Mouse (Mus musculus): ENCODE data around the gene Cfap61. TPM values are rescaled to one million over a fixed set of nuclear protein-coding genes. Genes with fewer than 3 reads are reported as not detected.

Gene Cfap61
- polyA plus RNA-seq, 1 experiment from 2014 or later, result 0.16 TPM

DNA sequence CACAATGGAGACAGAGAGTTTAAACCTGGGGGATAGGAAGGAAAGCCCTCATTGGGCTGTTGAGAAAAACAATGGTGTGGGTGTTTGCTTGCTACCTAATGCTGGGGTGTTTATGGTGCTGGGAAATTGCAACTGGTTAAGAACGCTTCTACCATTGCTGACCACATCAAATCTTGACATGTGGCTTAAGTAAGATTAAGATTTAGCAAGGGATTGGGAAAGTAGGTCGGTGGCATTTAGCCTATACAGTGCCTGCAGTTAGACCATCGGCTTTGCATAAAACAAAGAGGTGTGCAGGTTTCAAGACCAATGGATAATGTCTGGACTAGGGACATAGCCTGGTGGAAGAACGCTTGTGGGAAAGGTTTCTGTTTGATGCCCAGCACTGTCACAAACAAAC is 113.1 kb downstream of the Cfap61 start:
- TF ChIP-seq CTCF (IDR thresholded peaks at IDR 0.05; ENCODE audit: low read depth) (no peak), EP300 (optimal IDR thresholded peaks at IDR 0.05) (no peak)
- no peak overlapping the region for H3K9ac ChIP-seq (ENCODE audit: low read length)
- no peaks in the 10 kb centered on the region for H3K4me1 ChIP-seq (replicated peaks; ENCODE audit: control insufficient read depth, insufficient read depth)
- H3K9me3 ChIP-seq (ENCODE audit: control insufficient read depth, low read length), result no peaks in the 10 kb centered on the region
- WGBS, result 71% methylated on average over 4 of the region's 4 CpGs
- no peaks in the 10 kb centered on the region for H3K27me3 ChIP-seq (ENCODE audit: control insufficient read depth, insufficient read depth, low read length)
- no peaks in the 10 kb centered on the region for H3K36me3 ChIP-seq (ENCODE audit: control insufficient read depth, insufficient read depth, low read length)
- H3K4me3 ChIP-seq (ENCODE audit: low read depth, low read length), result no peak overlapping the region
- no peak overlapping the region for H3K4me2 ChIP-seq (replicated peaks; ENCODE audit: low read depth)
- DNase-seq (ENCODE audit: low spot score) (no peak), ATAC-seq (ENCODE audit: low FRiP score, low TSS enrichment) (no peak)
- no peak overlapping the region for H3K27ac ChIP-seq (replicated peaks)

DNA sequence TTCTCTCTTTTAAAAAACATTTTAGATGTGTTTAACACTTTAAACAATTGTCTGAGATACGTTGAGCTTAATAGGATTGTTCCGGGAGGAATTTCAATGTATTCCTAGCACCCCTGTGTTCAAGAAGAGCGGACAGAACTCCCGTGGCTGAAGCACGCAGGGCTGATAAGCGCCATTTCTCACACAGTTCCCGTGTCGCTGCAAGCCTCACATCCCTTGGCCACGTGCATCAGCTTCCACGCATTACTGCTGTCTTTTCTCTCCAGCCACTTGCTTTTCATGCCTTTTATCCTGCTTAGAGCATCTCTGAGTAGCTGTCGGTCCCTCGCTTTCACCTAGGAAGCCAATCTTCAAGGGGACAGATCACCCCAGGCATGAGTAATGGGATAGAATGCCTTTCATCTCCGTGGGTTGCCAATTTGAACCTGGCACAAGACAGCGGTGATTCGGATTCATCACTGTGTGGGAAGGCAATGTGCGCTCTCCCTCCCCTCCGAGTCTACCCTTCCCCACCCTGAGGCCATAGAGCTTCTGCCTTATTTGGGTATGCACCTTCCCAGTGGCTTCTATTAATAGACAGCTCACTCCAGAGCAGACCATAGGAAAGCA is 113.7 kb downstream of the Cfap61 start:
- H3K36me3 ChIP-seq (ENCODE audit: control insufficient read depth, insufficient read depth, low read length), result no peaks in the 10 kb centered on the region

DNA sequence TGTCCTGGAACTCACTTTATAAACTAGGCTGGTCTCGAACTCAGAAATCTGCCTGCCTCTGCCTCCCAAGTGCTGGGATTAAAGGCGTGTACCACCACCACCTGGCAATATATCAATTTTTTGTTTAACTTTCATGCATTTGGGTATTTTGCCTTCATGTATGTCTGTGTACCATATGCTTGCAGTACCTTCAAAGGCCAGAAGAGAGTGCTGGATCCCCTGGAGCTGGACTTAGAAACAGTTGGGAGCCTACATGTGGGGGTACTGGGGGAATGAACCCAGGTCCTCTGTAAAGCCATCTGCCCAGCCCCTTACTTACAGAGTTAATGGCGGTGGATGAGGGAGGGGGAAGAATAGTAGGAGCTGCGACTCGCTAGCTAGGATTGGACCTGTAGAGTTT is 114.8 kb downstream of the Cfap61 start:
- DNase-seq (ENCODE audit: low spot score) (no peak), ATAC-seq (ENCODE audit: low FRiP score, low TSS enrichment) (no peak)
- H3K9ac ChIP-seq (ENCODE audit: low read length), result no peak overlapping the region
- H3K4me2 ChIP-seq (replicated peaks; ENCODE audit: low read depth), result no peak overlapping the region
- no peaks in the 10 kb centered on the region for H3K9me3 ChIP-seq (ENCODE audit: control insufficient read depth, low read length)
- H3K4me3 ChIP-seq (ENCODE audit: low read depth, low read length), result no peak overlapping the region
- 87% methylated on average over 5 of the region's 5 CpGs for WGBS
- H3K4me1 ChIP-seq (replicated peaks; ENCODE audit: control insufficient read depth, insufficient read depth), result no peaks in the 10 kb centered on the region
- no peaks in the 10 kb centered on the region for H3K27me3 ChIP-seq (ENCODE audit: control insufficient read depth, insufficient read depth, low read length)
- H3K27ac ChIP-seq (replicated peaks), result no peak overlapping the region
- no peaks in the 10 kb centered on the region for H3K36me3 ChIP-seq (ENCODE audit: control insufficient read depth, insufficient read depth, low read length)
- no peak for TF ChIP-seq EP300 (optimal IDR thresholded peaks at IDR 0.05)
- peak; percentile 26 for TF ChIP-seq CTCF (IDR thresholded peaks at IDR 0.05; ENCODE audit: low read depth)

More for the DNA sequence above, 113.7 kb downstream of the Cfap61 start:
- no peak for ATAC-seq (ENCODE audit: low FRiP score, low TSS enrichment)
- TF ChIP-seq EP300 (optimal IDR thresholded peaks at IDR 0.05) (no peak), CTCF (IDR thresholded peaks at IDR 0.05; ENCODE audit: low read depth) (no peak)
- Histone ChIP-seq H3K9me3 (ENCODE audit: control insufficient read depth, low read length) (no peaks in the 10 kb centered on the region), H3K27me3 (ENCODE audit: control insufficient read depth, insufficient read depth, low read length) (no peaks in the 10 kb centered on the region), H3K4me1 (replicated peaks; ENCODE audit: control insufficient read depth, insufficient read depth) (no peaks in the 10 kb centered on the region), H3K4me3 (ENCODE audit: low read depth, low read length) (no peak overlapping the region), H3K9ac (ENCODE audit: low read length) (no peak overlapping the region), H3K27ac (replicated peaks) (no peak overlapping the region), H3K4me2 (replicated peaks; ENCODE audit: low read depth) (no peak overlapping the region)
- 70% methylated on average over 17 of the region's 17 CpGs for WGBS
- DNase-seq (ENCODE audit: low spot score), result no peak

DNA sequence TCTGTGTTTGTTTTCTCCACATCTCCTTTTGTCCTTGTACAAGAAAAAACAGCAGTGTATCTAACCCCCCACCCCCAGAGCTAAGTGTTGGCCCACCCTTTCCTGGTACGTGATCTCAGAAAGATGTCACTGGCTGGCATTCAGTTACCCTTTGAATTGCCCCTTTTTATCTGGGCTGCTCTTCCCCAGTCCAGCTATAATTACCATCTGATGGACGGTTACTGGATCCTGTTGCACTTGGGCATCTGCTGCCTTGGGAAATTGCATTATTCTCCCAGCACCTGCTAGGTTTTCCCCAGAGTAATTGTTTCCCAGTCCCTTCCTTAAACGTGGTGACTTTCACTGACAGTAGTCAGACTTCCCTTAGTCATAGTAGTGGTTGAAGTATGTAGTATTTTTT is 115.5 kb downstream of the Cfap61 start:
- no peak overlapping the region for H3K4me2 ChIP-seq (replicated peaks; ENCODE audit: low read depth)
- H3K9me3 ChIP-seq (ENCODE audit: control insufficient read depth, low read length), result no peaks in the 10 kb centered on the region
- WGBS, result 45% methylated on average over 3 of the region's 3 CpGs
- H3K9ac ChIP-seq (ENCODE audit: low read length), result no peak overlapping the region
- H3K27ac ChIP-seq (replicated peaks), result no peak overlapping the region
- H3K36me3 ChIP-seq (ENCODE audit: control insufficient read depth, insufficient read depth, low read length), result no peaks in the 10 kb centered on the region
- no peak for DNase-seq (ENCODE audit: low spot score)
- H3K4me1 ChIP-seq (replicated peaks; ENCODE audit: control insufficient read depth, insufficient read depth), result no peaks in the 10 kb centered on the region
- no peaks in the 10 kb centered on the region for H3K27me3 ChIP-seq (ENCODE audit: control insufficient read depth, insufficient read depth, low read length)
- ATAC-seq (ENCODE audit: low FRiP score, low TSS enrichment), result no peak
- no peak overlapping the region for H3K4me3 ChIP-seq (ENCODE audit: low read depth, low read length)
- TF ChIP-seq CTCF (IDR thresholded peaks at IDR 0.05; ENCODE audit: low read depth), result no peak
- TF ChIP-seq EP300 (optimal IDR thresholded peaks at IDR 0.05), result no peak

DNA sequence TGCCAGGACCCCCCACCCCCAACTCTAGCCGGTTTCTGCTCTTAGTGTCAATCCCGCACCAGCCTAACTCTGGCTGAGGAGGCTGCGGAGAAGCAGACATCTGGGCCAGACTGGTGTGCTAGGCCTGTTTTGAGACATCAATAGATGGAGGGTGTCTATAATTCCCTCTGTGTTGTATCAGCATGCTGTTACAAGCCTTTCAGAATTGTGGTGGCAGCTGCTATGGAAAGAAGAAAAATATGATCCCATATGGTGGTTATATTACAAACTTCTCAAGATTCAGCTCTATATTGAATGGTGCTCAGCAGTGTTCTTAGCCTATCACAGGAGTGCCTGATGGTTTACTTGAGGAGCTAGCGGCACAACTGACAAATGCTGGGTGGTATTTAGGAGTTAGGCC is 116.8 kb downstream of the Cfap61 start:
- DNase-seq (ENCODE audit: low spot score), result no peak
- H3K27ac ChIP-seq (replicated peaks), result no peak overlapping the region
- no peak overlapping the region for H3K9ac ChIP-seq (ENCODE audit: low read length)
- H3K4me3 ChIP-seq (ENCODE audit: low read depth, low read length), result no peak overlapping the region
- no peaks in the 10 kb centered on the region for H3K9me3 ChIP-seq (ENCODE audit: control insufficient read depth, low read length)
- 77% methylated on average over 4 of the region's 4 CpGs for WGBS
- no peaks in the 10 kb centered on the region for H3K27me3 ChIP-seq (ENCODE audit: control insufficient read depth, insufficient read depth, low read length)
- ATAC-seq (ENCODE audit: low FRiP score, low TSS enrichment), result no peak
- H3K4me2 ChIP-seq (replicated peaks; ENCODE audit: low read depth), result no peak overlapping the region
- TF ChIP-seq CTCF (IDR thresholded peaks at IDR 0.05; ENCODE audit: low read depth), result no peak
- no peak for TF ChIP-seq EP300 (optimal IDR thresholded peaks at IDR 0.05)
- H3K4me1 ChIP-seq (replicated peaks; ENCODE audit: control insufficient read depth, insufficient read depth), result no peaks in the 10 kb centered on the region
- H3K36me3 ChIP-seq (ENCODE audit: control insufficient read depth, insufficient read depth, low read length), result no peaks in the 10 kb centered on the region

DNA sequence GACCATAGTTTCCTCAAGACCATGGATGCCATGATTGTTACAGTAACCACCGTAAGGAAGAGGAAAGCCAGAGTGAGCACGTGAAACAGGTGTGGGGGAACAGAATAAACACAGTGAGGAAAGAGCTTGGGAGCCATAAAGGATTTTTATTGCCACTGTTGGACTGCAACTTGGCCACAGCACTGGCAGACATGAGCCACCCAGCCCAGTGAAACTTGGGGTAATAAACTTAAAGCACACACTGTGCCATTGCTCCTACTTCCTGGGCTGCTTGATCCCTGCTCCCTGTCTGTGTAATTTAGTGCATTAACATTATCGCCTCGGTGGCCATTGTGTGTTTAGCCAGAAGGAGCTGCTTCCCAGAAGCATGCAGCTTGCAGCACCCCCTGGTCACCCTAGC is 122.5 kb downstream of the Cfap61 start:
- Histone ChIP-seq H3K4me1 (replicated peaks; ENCODE audit: control insufficient read depth, insufficient read depth) (no peaks in the 10 kb centered on the region), H3K4me2 (replicated peaks; ENCODE audit: low read depth) (no peak overlapping the region), H3K9ac (ENCODE audit: low read length) (no peak overlapping the region), H3K36me3 (ENCODE audit: control insufficient read depth, insufficient read depth, low read length) (no peaks in the 10 kb centered on the region), H3K9me3 (ENCODE audit: control insufficient read depth, low read length) (no peaks in the 10 kb centered on the region), H3K4me3 (ENCODE audit: low read depth, low read length) (no peak overlapping the region), H3K27ac (replicated peaks) (no peak overlapping the region), H3K27me3 (ENCODE audit: control insufficient read depth, insufficient read depth, low read length) (no peaks in the 10 kb centered on the region)
- no peak for ATAC-seq (ENCODE audit: low FRiP score, low TSS enrichment)
- DNase-seq (ENCODE audit: low spot score), result no peak
- no peak for TF ChIP-seq EP300 (optimal IDR thresholded peaks at IDR 0.05)
- TF ChIP-seq CTCF (IDR thresholded peaks at IDR 0.05; ENCODE audit: low read depth), result no peak
- WGBS, result 59% methylated on average over 4 of the region's 4 CpGs

Data from stomach, postnatal 0 days (tissue).